Mouse (Mus musculus): ENCODE results near the gene Ppm1l. TPM values are rescaled to one million over a fixed set of nuclear protein-coding genes. Genes with fewer than 3 reads are reported as not detected.
A peak's percentile ranks its signal among the peaks of the same experiment; 100 is the strongest.

The Ppm1l gene
- polyA plus RNA-seq, 1 experiment from 2014 or later: 6.0 TPM

DNA sequence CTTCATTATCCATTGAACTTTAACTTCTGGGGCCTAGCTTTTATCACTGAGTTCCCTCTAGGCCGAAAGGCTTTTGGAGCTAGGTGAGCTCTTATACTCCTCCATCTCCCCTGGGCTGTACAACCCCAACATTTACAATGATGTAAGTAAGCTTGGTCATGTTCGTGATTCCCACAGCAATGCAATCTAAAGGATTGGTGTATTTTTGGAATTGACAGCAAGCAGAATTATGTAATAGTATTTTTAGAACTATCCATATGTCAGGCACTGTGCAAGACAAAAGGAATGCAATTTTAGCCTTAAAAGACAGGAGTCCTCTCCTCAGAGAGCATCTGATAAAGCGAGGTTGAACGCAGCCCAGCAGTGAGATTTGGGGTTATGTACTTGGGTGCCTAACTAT is 149.1 kb downstream of the Ppm1l start:
- Histone ChIP-seq H3K9ac (ENCODE audit: low read length) (no peak overlapping the region), H3K9me3 (ENCODE audit: control insufficient read depth, low read length) (no peaks in the 10 kb centered on the region), H3K4me2 (replicated peaks; ENCODE audit: low read depth) (no peak overlapping the region)

GRCm38 (mm10) chr3:69468280-69469008 is 151.8 kb downstream of the Ppm1l start:
- no peaks in the 10 kb centered on the region for H3K27me3 ChIP-seq (ENCODE audit: control insufficient read depth, insufficient read depth, low read length)
- 54% methylated on average over 9 of the region's 9 CpGs for WGBS
- no peak for TF ChIP-seq EP300 (optimal IDR thresholded peaks at IDR 0.05)
- no peak for TF ChIP-seq CTCF (IDR thresholded peaks at IDR 0.05; ENCODE audit: low read depth)
- no peak for ATAC-seq (ENCODE audit: low FRiP score, low TSS enrichment)
- H3K27ac ChIP-seq (replicated peaks): no peak overlapping the region
- no peaks in the 10 kb centered on the region for H3K36me3 ChIP-seq (ENCODE audit: control insufficient read depth, insufficient read depth, low read length)
- no peak overlapping the region for H3K4me3 ChIP-seq (ENCODE audit: low read depth, low read length)
- H3K9ac ChIP-seq (ENCODE audit: low read length): no peak overlapping the region
- no peaks in the 10 kb centered on the region for H3K4me1 ChIP-seq (replicated peaks; ENCODE audit: control insufficient read depth, insufficient read depth)
- no peak overlapping the region for H3K4me2 ChIP-seq (replicated peaks; ENCODE audit: low read depth)
- H3K9me3 ChIP-seq (ENCODE audit: control insufficient read depth, low read length): no peaks in the 10 kb centered on the region
- no peak for DNase-seq (ENCODE audit: low spot score)

More for the DNA sequence above, 149.1 kb downstream of the Ppm1l start:
- DNase-seq (ENCODE audit: low spot score) (no peak), ATAC-seq (ENCODE audit: low FRiP score, low TSS enrichment) (no peak)
- Histone ChIP-seq H3K27me3 (ENCODE audit: control insufficient read depth, insufficient read depth, low read length) (no peaks in the 10 kb centered on the region), H3K4me3 (ENCODE audit: low read depth, low read length) (no peak overlapping the region), H3K27ac (replicated peaks) (no peak overlapping the region), H3K36me3 (ENCODE audit: control insufficient read depth, insufficient read depth, low read length) (no peaks in the 10 kb centered on the region), H3K4me1 (replicated peaks; ENCODE audit: control insufficient read depth, insufficient read depth) (no peaks in the 10 kb centered on the region)
- 93% methylated on average over 4 of the region's 4 CpGs for WGBS
- no peak for TF ChIP-seq CTCF (IDR thresholded peaks at IDR 0.05; ENCODE audit: low read depth)
- no peak for TF ChIP-seq EP300 (optimal IDR thresholded peaks at IDR 0.05)

GRCm38 (mm10) chr3:69469463-69470141 is 152.9 kb downstream of the Ppm1l start:
- H3K9ac ChIP-seq (ENCODE audit: low read length): no peak overlapping the region
- H3K9me3 ChIP-seq (ENCODE audit: control insufficient read depth, low read length): no peaks in the 10 kb centered on the region
- H3K36me3 ChIP-seq (ENCODE audit: control insufficient read depth, insufficient read depth, low read length): no peaks in the 10 kb centered on the region
- H3K4me1 ChIP-seq (replicated peaks; ENCODE audit: control insufficient read depth, insufficient read depth): no peaks in the 10 kb centered on the region
- ATAC-seq (ENCODE audit: low FRiP score, low TSS enrichment): no peak
- 44% methylated on average over 5 of the region's 6 CpGs for WGBS
- no peak overlapping the region for H3K27ac ChIP-seq (replicated peaks)
- no peak overlapping the region for H3K4me3 ChIP-seq (ENCODE audit: low read depth, low read length)
- no peak for DNase-seq (ENCODE audit: low spot score)
- no peak overlapping the region for H3K4me2 ChIP-seq (replicated peaks; ENCODE audit: low read depth)
- H3K27me3 ChIP-seq (ENCODE audit: control insufficient read depth, insufficient read depth, low read length): no peaks in the 10 kb centered on the region
- TF ChIP-seq EP300 (optimal IDR thresholded peaks at IDR 0.05) (no peak), CTCF (IDR thresholded peaks at IDR 0.05; ENCODE audit: low read depth) (no peak)

- no peaks in the 10 kb centered on the region for H3K27me3 ChIP-seq (ENCODE audit: control insufficient read depth, insufficient read depth, low read length)
- H3K4me2 ChIP-seq (replicated peaks; ENCODE audit: low read depth): no peak overlapping the region
- no peak for DNase-seq (ENCODE audit: low spot score)
- H3K9me3 ChIP-seq (ENCODE audit: control insufficient read depth, low read length): no peaks in the 10 kb centered on the region
- WGBS: 87% methylated on average over 11 of the region's 11 CpGs
- no peak for TF ChIP-seq EP300 (optimal IDR thresholded peaks at IDR 0.05)
- TF ChIP-seq CTCF (IDR thresholded peaks at IDR 0.05; ENCODE audit: low read depth): no peak
- ATAC-seq (ENCODE audit: low FRiP score, low TSS enrichment): no peak
- H3K4me3 ChIP-seq (ENCODE audit: low read depth, low read length): no peak overlapping the region
- H3K9ac ChIP-seq (ENCODE audit: low read length): no peak overlapping the region
- no peaks in the 10 kb centered on the region for H3K36me3 ChIP-seq (ENCODE audit: control insufficient read depth, insufficient read depth, low read length)
- H3K4me1 ChIP-seq (replicated peaks; ENCODE audit: control insufficient read depth, insufficient read depth): no peaks in the 10 kb centered on the region
- H3K27ac ChIP-seq (replicated peaks): no peak overlapping the region
Measured at GRCm38 (mm10) chr3:69470142-69470796, 153.6 kb downstream of the Ppm1l start.

GRCm38 (mm10) chr3:69475850-69476450 is 159.3 kb downstream of the Ppm1l start:
- Histone ChIP-seq H3K27ac (replicated peaks) (no peak overlapping the region), H3K4me2 (replicated peaks; ENCODE audit: low read depth) (no peak overlapping the region), H3K9ac (ENCODE audit: low read length) (no peak overlapping the region), H3K36me3 (ENCODE audit: control insufficient read depth, insufficient read depth, low read length) (no peaks in the 10 kb centered on the region), H3K4me3 (ENCODE audit: low read depth, low read length) (no peak overlapping the region), H3K4me1 (replicated peaks; ENCODE audit: control insufficient read depth, insufficient read depth) (no peaks in the 10 kb centered on the region), H3K27me3 (ENCODE audit: control insufficient read depth, insufficient read depth, low read length) (no peaks in the 10 kb centered on the region), H3K9me3 (ENCODE audit: control insufficient read depth, low read length) (no peaks in the 10 kb centered on the region)
- 42% methylated on average over 12 of the region's 12 CpGs for WGBS
- no peak for DNase-seq (ENCODE audit: low spot score)
- TF ChIP-seq CTCF (IDR thresholded peaks at IDR 0.05; ENCODE audit: low read depth) (no peak), EP300 (optimal IDR thresholded peaks at IDR 0.05) (no peak)
- peak; percentile 29; the same call in 1 of the 2 replicates for ATAC-seq (ENCODE audit: low FRiP score, low TSS enrichment)

Data from stomach, postnatal 0 days (tissue).